Mouse (Mus musculus) liver, adult 2 months (tissue): ENCODE results near the gene Trpm1. TPM values are rescaled to one million over a fixed set of nuclear protein-coding genes. Genes with fewer than 3 reads are reported as not detected.

ENCODE experiments used
- DNase-seq: peaks from one replicate; pipeline ENCODE4 v3.0.0-alpha.2; 2011; ENCODE audit warnings: low read depth, low spot score; ENCODE audit errors: extremely low read depth
- H3K27ac ChIP-seq: fragments of 200-500 bp; replicated peaks from 2 replicates; pipeline ENCODE4 v1.5.1; 2012; ENCODE audit warnings: low read depth, mild to moderate bottlenecking, control low read depth, inconsistent platforms, low read length; ENCODE audit not compliant: insufficient read depth
- H3K27me3 ChIP-seq: fragments of 200-500 bp; 2 replicates; pipeline ENCODE4 v1.6.1; 2012; ENCODE audit warnings: mild to moderate bottlenecking, moderate library complexity, low read length, inconsistent platforms; ENCODE audit not compliant: control insufficient read depth, insufficient read depth
- H3K36me3 ChIP-seq: fragments of 200-500 bp; 2 replicates; pipeline ENCODE4 v1.6.1; 2012; ENCODE audit warnings: low read length, inconsistent platforms; ENCODE audit not compliant: control insufficient read depth, insufficient read depth
- H3K4me1 ChIP-seq: fragments of 200-500 bp; 2 replicates; pipeline ENCODE4 v1.6.1; 2011; ENCODE audit warnings: low read length; ENCODE audit not compliant: control insufficient read depth, insufficient read depth
- H3K4me3 ChIP-seq: fragments of 200-500 bp; 2 replicates; pipeline ENCODE4 v1.5.1; 2011; ENCODE audit warnings: low read depth, mild to moderate bottlenecking, control low read depth, low read length, moderate library complexity; ENCODE audit not compliant: insufficient read depth
- H3K79me2 ChIP-seq: fragments of 200-500 bp; 2 replicates; pipeline ENCODE4 v1.6.1; 2012; ENCODE audit warnings: inconsistent platforms, mild to moderate bottlenecking, low read length, moderate library complexity; ENCODE audit not compliant: control insufficient read depth, insufficient read depth
- H3K9ac ChIP-seq: fragments of 200-500 bp; 2 replicates; pipeline ENCODE4 v1.6.1; 2012; ENCODE audit warnings: low read depth, mild to moderate bottlenecking, control low read depth, inconsistent platforms, low read length
- CTCF ChIP-seq: fragments of 200-500 bp; IDR thresholded peaks from 2 replicates; pipeline ENCODE4 v1.5.1; 2011; ENCODE audit warnings: low read depth, low read length, control low read depth
- POLR2A ChIP-seq: fragments of 200-500 bp; IDR thresholded peaks from 2 replicates; pipeline ENCODE4 v1.6.1; 2011; ENCODE audit warnings: low read length, control low read depth; ENCODE audit not compliant: insufficient read depth; ENCODE audit errors: extremely low read depth
- WGBS: fragments of 180-500 bp; shearing (Covaris S2); methylation state at CpG from one replicate; pipeline ENCODE4 v1.1.7; 2018; 5-methylcytosine and 5-hydroxymethylcytosine counted together
- polyA plus RNA-seq: library from polyadenylated mRNA; depleted of rRNA; stranded (reverse); fragments of >200 nt; gene quantifications from 2 replicates; pipeline ENCODE4 v1.2.3, GENCODE M21; 2012
- total RNA-seq: library from RNA; depleted of rRNA; stranded (reverse); fragments of >200 nt; gene quantifications from 2 replicates; pipeline ENCODE4 v1.2.3, GENCODE M21; 2014

The Trpm1 gene
- total and polyA plus RNA-seq, 2 experiments: 0.04 TPM; not detected in 1

GRCm38 (mm10) chr7:64161990-64162389 is 8.4 kb downstream of the Trpm1 start:
- no peak for DNase-seq
- no peaks in the 10 kb centered on the region for H3K79me2 ChIP-seq
- H3K27ac ChIP-seq: no peak overlapping the region
- no peak overlapping the region for H3K9ac ChIP-seq
- no peak overlapping the region for H3K4me3 ChIP-seq
- TF ChIP-seq CTCF (no peak), POLR2A (no peak)
- peaks cover 16% of the 10 kb centered on the region for H3K4me1 ChIP-seq
- WGBS: 90% methylated on average over 7 of the region's 7 CpGs
- no peaks in the 10 kb centered on the region for H3K27me3 ChIP-seq
- no peaks in the 10 kb centered on the region for H3K36me3 ChIP-seq

- H3K27me3 ChIP-seq: no peaks in the 10 kb centered on the region
- WGBS: 89% methylated on average over 3 of the region's 3 CpGs
- no peak overlapping the region for H3K27ac ChIP-seq
- H3K36me3 ChIP-seq: no peaks in the 10 kb centered on the region
- no peak for DNase-seq
- no peak overlapping the region for H3K9ac ChIP-seq
- peaks cover 16% of the 10 kb centered on the region for H3K4me1 ChIP-seq
- TF ChIP-seq POLR2A (no peak), CTCF (no peak)
- no peaks in the 10 kb centered on the region for H3K79me2 ChIP-seq
- H3K4me3 ChIP-seq: no peak overlapping the region
Measured at GRCm38 (mm10) chr7:64163086-64163485, 9.5 kb downstream of the Trpm1 start.

DNA sequence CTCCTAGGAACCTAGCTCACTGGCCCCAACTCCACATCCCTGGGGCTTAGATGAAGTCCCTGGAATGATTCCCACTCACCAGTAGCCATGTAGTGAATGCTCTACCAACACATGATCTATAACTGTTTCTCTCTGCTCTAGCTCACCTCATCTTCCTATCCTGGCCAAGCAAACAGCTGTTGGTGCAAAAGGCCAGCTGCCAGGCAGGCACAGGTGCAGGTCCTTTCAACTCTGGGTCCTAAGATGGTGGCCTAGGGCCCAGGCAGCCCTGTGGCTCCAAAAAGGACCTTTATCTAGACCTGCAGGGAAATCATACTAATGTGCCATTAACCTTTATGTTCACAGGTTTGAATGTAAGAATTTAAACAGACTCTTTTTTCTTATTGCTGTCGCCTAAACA is 10.3 kb downstream of the Trpm1 start:
- DNase-seq: no peak
- WGBS: 89% methylated on average over 1 of the region's 1 CpGs
- TF ChIP-seq CTCF: no peak
- no peak for TF ChIP-seq POLR2A
- no peaks in the 10 kb centered on the region for H3K79me2 ChIP-seq
- H3K4me1 ChIP-seq: peaks cover 13% of the 10 kb centered on the region
- H3K27ac ChIP-seq: no peak overlapping the region
- H3K9ac ChIP-seq: no peak overlapping the region
- H3K4me3 ChIP-seq: no peak overlapping the region
- H3K27me3 ChIP-seq: no peaks in the 10 kb centered on the region
- H3K36me3 ChIP-seq: no peaks in the 10 kb centered on the region

DNA sequence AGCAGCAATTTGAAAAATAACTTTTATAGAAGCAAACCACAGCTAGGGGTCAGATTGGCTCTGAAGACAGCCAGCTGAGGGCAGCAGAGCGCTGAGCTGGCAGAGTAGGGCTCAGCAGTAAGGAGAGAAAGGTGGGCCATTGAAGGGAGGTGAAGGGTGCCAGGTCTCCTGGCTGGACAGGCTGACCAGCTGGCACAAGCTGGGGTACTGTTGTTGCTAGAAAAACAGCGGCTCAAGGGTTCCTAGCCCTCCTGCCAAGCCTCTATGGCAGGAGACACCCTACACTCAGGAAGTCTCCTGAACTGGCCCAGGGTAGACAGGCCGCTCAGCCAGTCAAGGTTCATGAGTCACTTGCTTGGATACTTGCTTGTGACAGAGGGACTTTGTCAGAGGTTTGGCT is 11.4 kb downstream of the Trpm1 start:
- H3K27ac ChIP-seq: no peak overlapping the region
- H3K9ac ChIP-seq: no peak overlapping the region
- DNase-seq: peak; percentile 35
- no peaks in the 10 kb centered on the region for H3K27me3 ChIP-seq
- 53% methylated on average over 3 of the region's 3 CpGs for WGBS
- H3K4me1 ChIP-seq: peaks cover 5% of the 10 kb centered on the region; the same call in 1 of the 2 replicates
- H3K4me3 ChIP-seq: no peak overlapping the region
- H3K79me2 ChIP-seq: no peaks in the 10 kb centered on the region
- peak; percentile 95 for TF ChIP-seq CTCF
- no peak for TF ChIP-seq POLR2A
- no peaks in the 10 kb centered on the region for H3K36me3 ChIP-seq

- DNase-seq: no peak
- no peak for TF ChIP-seq CTCF
- no peak for TF ChIP-seq POLR2A
- H3K36me3 ChIP-seq: no peaks in the 10 kb centered on the region
- no peaks in the 10 kb centered on the region for H3K79me2 ChIP-seq
- no peaks in the 10 kb centered on the region for H3K27me3 ChIP-seq
- no peak overlapping the region for H3K27ac ChIP-seq
- H3K4me3 ChIP-seq: no peak overlapping the region
- H3K9ac ChIP-seq: no peak overlapping the region
- H3K4me1 ChIP-seq: 0 out of 2 replicates have a peak, but pooled peaks cover 2% of the 10 kb centered on the region
- 91% methylated on average over 3 of the region's 3 CpGs for WGBS
Measured at GRCm38 (mm10) chr7:64166025-64166424, 12.4 kb downstream of the Trpm1 start.

DNA sequence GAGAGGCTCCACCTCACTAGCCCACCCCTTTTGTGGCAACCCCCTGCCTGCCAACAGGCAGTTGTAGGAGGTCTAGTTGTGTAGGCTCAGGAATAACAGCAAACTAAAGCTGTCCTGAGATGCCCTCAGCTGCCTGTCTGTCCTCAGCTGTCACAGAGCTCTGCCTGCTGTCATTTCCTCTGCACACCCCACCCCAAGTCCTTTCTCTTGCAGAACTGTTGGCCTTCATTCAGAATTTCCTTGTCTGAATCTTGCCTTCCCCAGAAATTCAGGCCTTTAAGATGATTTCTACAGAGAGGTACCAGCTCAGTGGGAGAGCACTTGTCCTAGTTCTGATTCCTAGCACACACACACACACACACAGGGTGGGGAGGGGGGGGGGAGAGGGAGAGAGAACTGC is 13.1 kb downstream of the Trpm1 start:
- no peak for DNase-seq
- 0 out of 2 replicates have a peak, but pooled peaks cover 2% of the 10 kb centered on the region for H3K4me1 ChIP-seq
- no peaks in the 10 kb centered on the region for H3K79me2 ChIP-seq
- no peaks in the 10 kb centered on the region for H3K27me3 ChIP-seq
- TF ChIP-seq CTCF: no peak
- TF ChIP-seq POLR2A: no peak
- H3K4me3 ChIP-seq: no peak overlapping the region
- H3K27ac ChIP-seq: no peak overlapping the region
- no peak overlapping the region for H3K9ac ChIP-seq
- no peaks in the 10 kb centered on the region for H3K36me3 ChIP-seq
